Mouse (Mus musculus): Measurements from ENCODE around the gene Nav1. TPM values are rescaled to one million over a fixed set of nuclear protein-coding genes. Genes with fewer than 3 reads are reported as not detected.

Nav1 gene
- polyA plus RNA-seq, 1 experiment from 2014 or later, result 1.1 TPM

DNA sequence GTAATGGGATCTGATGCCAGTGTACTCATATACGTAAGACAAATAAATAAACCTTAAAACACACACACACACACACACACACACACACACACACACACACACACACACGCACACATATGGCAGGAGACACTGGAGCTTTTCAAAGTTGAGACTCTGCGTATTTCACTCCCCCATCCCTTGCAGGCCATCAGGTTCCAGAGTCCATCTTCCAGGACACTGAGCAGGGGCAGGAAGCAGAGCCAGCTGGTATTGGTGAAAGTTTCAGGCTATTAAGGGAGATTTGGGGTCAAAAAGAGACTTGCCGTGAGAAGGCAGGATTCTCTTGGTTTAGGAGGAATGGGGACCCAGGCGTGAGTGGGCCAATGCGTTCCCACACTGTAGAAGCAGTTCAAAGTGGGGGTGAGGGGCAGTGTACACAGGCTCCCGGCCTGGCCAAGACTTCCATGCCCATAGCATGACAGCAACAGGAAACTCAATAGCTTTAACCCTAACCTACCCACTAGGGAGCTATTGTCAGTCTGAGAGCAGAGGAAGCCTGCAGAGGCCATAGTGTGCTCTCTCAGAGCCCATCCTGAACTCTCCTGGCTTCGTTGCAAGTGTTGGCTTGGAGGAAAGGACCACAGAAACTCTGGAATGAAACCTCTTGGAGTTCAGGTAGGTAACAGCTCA, 44.0 kb downstream of the Nav1 start:
- DNase-seq (no peak), ATAC-seq (ENCODE audit: low read depth) (no peak)
- no peaks in the 10 kb centered on the region for H3K27me3 ChIP-seq
- H3K36me3 ChIP-seq, result no peaks in the 10 kb centered on the region
- no peaks in the 10 kb centered on the region for H3K4me1 ChIP-seq (replicated peaks)
- no peak overlapping the region for H3K4me2 ChIP-seq
- 61% methylated on average over 8 of the region's 8 CpGs for WGBS (ENCODE audit: insufficient replicate concordance)
- no peak overlapping the region for H3K27ac ChIP-seq
- H3K9me3 ChIP-seq (replicated peaks), result no peaks in the 10 kb centered on the region
- H3K9ac ChIP-seq, result no peak overlapping the region
- H3K4me3 ChIP-seq (replicated peaks), result no peak overlapping the region

DNA sequence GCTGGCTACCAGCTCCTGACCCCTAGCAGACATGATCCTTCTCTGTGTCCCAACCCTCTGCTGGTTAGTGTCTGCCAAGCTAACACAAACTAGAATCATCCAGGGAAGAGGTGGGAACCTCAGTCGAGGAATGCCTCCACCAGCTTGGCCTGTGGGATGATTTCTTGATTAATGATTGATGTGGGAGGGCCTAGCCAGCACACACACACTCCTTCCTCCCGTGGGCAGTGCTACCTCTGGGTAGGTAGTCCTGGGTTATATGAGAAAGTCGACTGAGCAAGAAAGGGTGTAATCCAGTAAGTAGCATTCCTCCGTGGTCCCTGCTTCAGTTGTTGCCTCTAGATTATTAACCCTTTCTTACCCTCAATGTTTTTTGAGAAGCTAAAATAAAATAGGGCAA, 45.0 kb downstream of the Nav1 start:
- H3K36me3 ChIP-seq, result no peaks in the 10 kb centered on the region
- ATAC-seq (ENCODE audit: low read depth) (no peak), DNase-seq (no peak)
- WGBS (ENCODE audit: insufficient replicate concordance), result 25% methylated on average over 4 of the region's 4 CpGs
- no peak overlapping the region for H3K4me2 ChIP-seq
- no peak overlapping the region for H3K27ac ChIP-seq
- H3K9ac ChIP-seq, result no peak overlapping the region
- no peaks in the 10 kb centered on the region for H3K4me1 ChIP-seq (replicated peaks)
- no peaks in the 10 kb centered on the region for H3K9me3 ChIP-seq (replicated peaks)
- H3K4me3 ChIP-seq (replicated peaks), result no peak overlapping the region
- no peaks in the 10 kb centered on the region for H3K27me3 ChIP-seq

DNA sequence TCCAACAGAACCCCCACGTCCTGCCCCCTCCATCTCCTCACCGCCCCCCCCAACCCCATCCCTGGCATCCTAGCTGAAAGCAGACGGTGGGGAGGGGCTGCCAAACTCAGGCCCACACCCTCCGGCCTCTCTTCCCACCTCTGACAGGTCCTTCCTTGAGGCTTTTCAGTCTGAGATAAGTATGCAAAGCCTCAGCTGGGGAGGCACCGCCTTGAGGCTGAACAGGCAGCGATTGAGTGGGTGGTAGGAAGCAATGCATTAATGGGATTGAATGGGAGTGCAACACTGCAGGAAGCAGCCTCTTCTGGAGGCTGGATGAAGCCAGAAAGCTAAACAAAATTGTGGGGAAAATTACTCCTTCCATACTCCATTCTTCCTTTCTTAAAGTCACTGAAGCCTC, 45.8 kb downstream of the Nav1 start:
- no peaks in the 10 kb centered on the region for H3K4me1 ChIP-seq (replicated peaks)
- H3K27ac ChIP-seq, result no peak overlapping the region
- no peaks in the 10 kb centered on the region for H3K36me3 ChIP-seq
- no peak overlapping the region for H3K4me3 ChIP-seq (replicated peaks)
- ATAC-seq (ENCODE audit: low read depth) (no peak), DNase-seq (no peak)
- H3K9ac ChIP-seq, result no peak overlapping the region
- WGBS (ENCODE audit: insufficient replicate concordance), result 46% methylated on average over 6 of the region's 6 CpGs
- no peaks in the 10 kb centered on the region for H3K27me3 ChIP-seq
- H3K9me3 ChIP-seq (replicated peaks), result no peaks in the 10 kb centered on the region
- H3K4me2 ChIP-seq, result no peak overlapping the region

DNA sequence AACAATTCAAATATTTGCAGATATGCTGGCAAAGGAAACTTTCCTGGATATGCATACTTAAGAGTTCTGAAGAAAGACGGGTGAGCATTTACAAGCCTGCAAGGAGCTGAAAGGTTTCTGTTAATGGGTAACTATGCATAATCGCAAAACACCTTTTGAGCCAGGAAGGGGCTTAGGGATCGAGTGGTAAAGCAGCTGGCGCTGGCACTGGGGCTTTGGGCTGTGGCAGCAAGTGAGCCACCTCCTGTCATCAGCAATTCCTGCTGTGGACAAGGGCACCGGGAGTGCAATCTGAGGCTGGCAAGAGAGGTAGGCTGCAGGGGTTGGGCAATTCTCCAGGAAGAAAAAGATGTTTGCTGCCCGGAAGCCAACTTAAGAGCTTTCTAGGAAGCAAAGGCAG, 49.1 kb downstream of the Nav1 start:
- H3K9me3 ChIP-seq (replicated peaks), result no peaks in the 10 kb centered on the region
- H3K4me2 ChIP-seq, result no peak overlapping the region
- DNase-seq, result no peak
- H3K9ac ChIP-seq, result no peak overlapping the region
- H3K4me3 ChIP-seq (replicated peaks), result no peak overlapping the region
- no peaks in the 10 kb centered on the region for H3K4me1 ChIP-seq (replicated peaks)
- no peak overlapping the region for H3K27ac ChIP-seq
- 56% methylated on average over 6 of the region's 6 CpGs for WGBS (ENCODE audit: insufficient replicate concordance)
- H3K27me3 ChIP-seq, result no peaks in the 10 kb centered on the region
- ATAC-seq (ENCODE audit: low read depth), result no peak
- no peaks in the 10 kb centered on the region for H3K36me3 ChIP-seq

DNA sequence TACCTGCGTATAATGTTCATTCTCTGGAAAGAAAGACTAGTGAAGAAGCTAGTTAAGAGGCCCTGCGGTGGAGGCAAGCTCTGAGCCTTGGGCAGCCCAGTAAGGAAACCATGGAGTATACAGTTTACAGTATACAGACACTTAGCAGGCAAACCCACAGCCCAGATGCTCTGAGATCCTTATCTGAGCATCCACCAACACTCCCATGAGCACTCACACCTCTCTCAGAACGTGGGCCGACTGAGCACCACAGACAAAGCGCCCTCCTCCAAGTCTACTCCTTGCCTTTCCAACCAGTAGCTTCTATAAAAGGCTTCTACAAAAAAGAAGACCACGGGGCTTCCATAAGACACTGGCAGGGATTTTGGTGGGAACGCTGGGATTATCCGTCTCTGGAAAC, 51.2 kb downstream of the Nav1 start:
- H3K27me3 ChIP-seq, result no peaks in the 10 kb centered on the region
- ATAC-seq (ENCODE audit: low read depth) (no peak), DNase-seq (no peak)
- H3K9ac ChIP-seq, result no peak overlapping the region
- no peaks in the 10 kb centered on the region for H3K36me3 ChIP-seq
- no peaks in the 10 kb centered on the region for H3K9me3 ChIP-seq (replicated peaks)
- no peaks in the 10 kb centered on the region for H3K4me1 ChIP-seq (replicated peaks)
- WGBS (ENCODE audit: insufficient replicate concordance), result 75% methylated on average over 8 of the region's 8 CpGs
- no peak overlapping the region for H3K27ac ChIP-seq
- H3K4me2 ChIP-seq, result no peak overlapping the region
- H3K4me3 ChIP-seq (replicated peaks), result no peak overlapping the region

DNA sequence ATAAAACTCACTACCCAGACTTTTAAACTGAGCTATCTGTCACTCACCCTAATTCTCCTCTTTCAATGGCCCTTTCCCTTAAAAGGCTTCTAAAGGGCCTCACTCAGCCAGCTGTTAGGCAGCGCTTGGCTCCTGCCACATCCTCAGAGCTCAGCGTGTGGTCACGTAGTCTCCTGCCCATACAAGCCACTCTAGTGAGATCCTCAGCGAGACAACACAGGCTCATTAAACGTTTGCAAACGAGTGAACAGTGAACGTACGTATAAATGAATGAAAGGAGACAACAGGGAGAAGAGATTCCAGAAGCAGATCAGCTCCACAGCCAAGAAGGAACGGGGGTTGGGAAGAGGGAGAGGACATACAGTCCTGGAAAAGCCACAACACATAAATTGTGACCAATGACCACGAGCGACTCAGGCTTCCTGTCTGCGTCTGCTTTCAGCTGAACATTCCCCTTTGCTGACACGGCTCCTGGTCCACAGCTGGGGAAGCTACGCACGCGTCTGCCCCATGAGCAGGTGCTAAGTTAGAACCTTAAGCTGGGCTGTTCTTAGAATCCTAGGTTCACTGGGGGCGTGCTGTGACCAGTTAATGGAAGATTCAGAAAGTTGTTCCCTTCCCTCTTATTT, 52.3 kb downstream of the Nav1 start:
- Histone ChIP-seq H3K27ac (no peak overlapping the region), H3K9me3 (replicated peaks) (no peaks in the 10 kb centered on the region), H3K4me1 (replicated peaks) (no peaks in the 10 kb centered on the region), H3K36me3 (no peaks in the 10 kb centered on the region), H3K9ac (no peak overlapping the region), H3K4me3 (replicated peaks) (no peak overlapping the region), H3K27me3 (no peaks in the 10 kb centered on the region), H3K4me2 (no peak overlapping the region)
- no peak for DNase-seq
- no peak for ATAC-seq (ENCODE audit: low read depth)
- 26% methylated on average over 17 of the region's 17 CpGs for WGBS (ENCODE audit: insufficient replicate concordance)

DNA sequence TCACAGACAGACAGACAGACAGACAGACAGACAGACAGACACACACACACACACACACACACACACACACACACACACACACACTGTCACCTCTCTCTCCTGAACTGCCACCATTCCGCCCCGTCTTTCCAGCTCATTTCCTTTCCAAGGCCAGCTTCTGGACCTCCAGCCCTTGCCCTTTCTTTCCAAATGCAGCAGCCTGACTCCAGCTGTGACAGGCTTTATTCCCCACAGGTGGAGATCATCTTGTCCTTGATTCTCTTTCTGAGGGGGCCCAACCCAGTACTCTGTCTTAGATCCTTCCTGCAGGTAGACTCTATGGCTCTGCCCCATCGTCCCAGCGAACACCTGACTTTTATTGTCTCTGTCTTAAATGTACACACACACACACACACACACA, 53.5 kb downstream of the Nav1 start:
- Histone ChIP-seq H3K36me3 (no peaks in the 10 kb centered on the region), H3K27ac (no peak overlapping the region), H3K9ac (no peak overlapping the region), H3K4me3 (replicated peaks) (no peak overlapping the region), H3K4me2 (no peak overlapping the region), H3K4me1 (replicated peaks) (no peaks in the 10 kb centered on the region), H3K9me3 (replicated peaks) (no peaks in the 10 kb centered on the region), H3K27me3 (no peaks in the 10 kb centered on the region)
- 70% methylated on average over 4 of the region's 4 CpGs for WGBS (ENCODE audit: insufficient replicate concordance)
- ATAC-seq (ENCODE audit: low read depth) (no peak), DNase-seq (no peak)

DNA sequence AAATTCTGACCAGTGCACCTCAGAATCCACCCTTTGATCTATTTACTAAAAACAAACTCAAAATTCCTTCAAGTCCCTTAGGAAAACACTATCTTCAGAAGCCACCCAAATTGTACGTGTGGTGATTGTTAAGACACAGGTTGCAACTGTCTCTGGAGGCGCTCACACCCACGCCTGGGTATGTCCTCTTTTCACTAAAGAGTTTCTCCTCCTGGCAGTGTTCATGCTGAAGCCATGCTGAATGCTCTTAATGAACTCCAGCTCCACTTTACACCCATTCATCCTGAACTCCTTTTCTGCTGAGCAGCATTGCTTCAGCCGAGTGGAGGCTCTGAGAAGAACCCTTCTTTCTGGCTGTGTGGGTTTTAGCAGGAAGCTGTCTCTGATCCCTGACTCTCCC, 53.9 kb downstream of the Nav1 start:
- ATAC-seq (ENCODE audit: low read depth) (no peak), DNase-seq (no peak)
- Histone ChIP-seq H3K4me3 (replicated peaks) (no peak overlapping the region), H3K9ac (no peak overlapping the region), H3K27me3 (no peaks in the 10 kb centered on the region), H3K4me1 (replicated peaks) (no peaks in the 10 kb centered on the region), H3K4me2 (no peak overlapping the region), H3K27ac (no peak overlapping the region), H3K36me3 (no peaks in the 10 kb centered on the region), H3K9me3 (replicated peaks) (no peaks in the 10 kb centered on the region)
- WGBS (ENCODE audit: insufficient replicate concordance), result 59% methylated on average over 4 of the region's 4 CpGs

DNA sequence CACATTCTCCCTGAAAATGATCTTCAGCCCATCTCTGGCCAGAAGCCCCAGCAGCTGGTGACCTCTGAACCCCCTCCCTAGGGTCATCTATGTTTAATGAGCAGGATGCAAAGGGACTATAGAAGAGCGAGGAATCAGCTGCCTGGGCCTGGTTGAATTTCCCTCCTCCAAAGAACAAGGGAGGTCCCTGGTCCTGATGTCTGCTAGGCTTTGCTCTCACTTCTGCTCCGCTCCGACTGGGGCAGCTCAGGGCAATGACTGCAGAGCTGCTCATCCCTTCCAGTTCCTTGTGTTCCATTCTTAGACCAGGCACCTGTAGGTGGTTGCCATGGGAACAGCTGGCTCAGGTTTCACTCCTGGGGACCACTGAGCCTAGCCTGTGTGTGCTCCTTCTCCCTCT, 56.2 kb downstream of the Nav1 start:
- Histone ChIP-seq H3K27ac (no peak overlapping the region), H3K36me3 (no peaks in the 10 kb centered on the region), H3K9ac (no peak overlapping the region), H3K4me3 (replicated peaks) (no peak overlapping the region), H3K9me3 (replicated peaks) (no peaks in the 10 kb centered on the region), H3K4me1 (replicated peaks) (no peaks in the 10 kb centered on the region), H3K4me2 (no peak overlapping the region), H3K27me3 (no peaks in the 10 kb centered on the region)
- DNase-seq, result no peak
- no peak for ATAC-seq (ENCODE audit: low read depth)
- WGBS (ENCODE audit: insufficient replicate concordance), result 72% methylated on average over 3 of the region's 3 CpGs

DNA sequence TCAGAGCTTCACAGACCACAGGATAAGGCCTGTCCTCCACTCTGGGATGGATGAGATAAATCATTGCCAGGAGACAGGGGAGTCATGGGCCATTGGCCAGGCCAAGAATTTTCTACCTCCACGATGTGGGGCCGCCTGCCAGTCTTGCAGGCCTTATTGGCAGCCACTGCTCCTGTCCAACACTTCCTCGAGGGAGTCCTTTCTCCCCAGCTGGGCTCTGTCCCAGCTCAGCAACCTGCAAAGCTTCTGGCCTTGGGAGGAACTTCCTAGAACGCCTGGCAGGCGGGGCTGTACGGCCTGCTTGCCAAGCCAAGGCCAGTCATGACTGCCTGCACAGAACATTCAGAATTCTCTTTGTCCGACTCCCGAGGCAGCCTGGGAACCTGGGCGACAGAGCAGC, 58.3 kb downstream of the Nav1 start:
- Histone ChIP-seq H3K27ac (no peak overlapping the region), H3K9ac (no peak overlapping the region), H3K4me2 (no peak overlapping the region), H3K27me3 (no peaks in the 10 kb centered on the region), H3K36me3 (no peaks in the 10 kb centered on the region), H3K9me3 (replicated peaks) (no peaks in the 10 kb centered on the region), H3K4me1 (replicated peaks) (no peaks in the 10 kb centered on the region), H3K4me3 (replicated peaks) (no peak overlapping the region)
- DNase-seq, result no peak
- ATAC-seq (ENCODE audit: low read depth), result no peak
- WGBS (ENCODE audit: insufficient replicate concordance), result 58% methylated on average over 9 of the region's 9 CpGs

DNA sequence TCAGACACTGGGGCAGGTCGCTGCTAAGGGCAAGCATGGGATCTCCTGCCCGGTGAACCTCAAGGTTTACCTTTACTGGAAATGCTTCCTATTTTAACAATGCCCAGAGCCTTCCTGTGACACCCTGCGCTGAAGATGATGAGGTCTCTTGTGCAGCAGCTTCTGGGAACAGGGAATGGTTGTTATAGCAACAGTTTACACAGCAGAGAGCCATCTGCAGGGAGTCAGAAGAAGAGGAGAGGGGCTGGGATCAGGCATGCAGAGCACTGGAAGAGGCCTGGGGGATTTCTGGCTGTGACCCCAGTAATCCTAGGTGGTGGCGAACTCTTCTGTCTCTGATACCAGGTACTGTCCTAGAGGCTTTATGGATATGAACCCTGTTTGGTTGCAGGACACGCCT, 61.0 kb downstream of the Nav1 start:
- Histone ChIP-seq H3K4me2 (no peak overlapping the region), H3K36me3 (no peaks in the 10 kb centered on the region), H3K9ac (no peak overlapping the region), H3K4me3 (replicated peaks) (no peak overlapping the region), H3K27me3 (no peaks in the 10 kb centered on the region), H3K27ac (no peak overlapping the region), H3K9me3 (replicated peaks) (no peaks in the 10 kb centered on the region), H3K4me1 (replicated peaks) (no peaks in the 10 kb centered on the region)
- no peak for DNase-seq
- ATAC-seq (ENCODE audit: low read depth), result no peak
- WGBS (ENCODE audit: insufficient replicate concordance), result 58% methylated on average over 5 of the region's 5 CpGs

DNA sequence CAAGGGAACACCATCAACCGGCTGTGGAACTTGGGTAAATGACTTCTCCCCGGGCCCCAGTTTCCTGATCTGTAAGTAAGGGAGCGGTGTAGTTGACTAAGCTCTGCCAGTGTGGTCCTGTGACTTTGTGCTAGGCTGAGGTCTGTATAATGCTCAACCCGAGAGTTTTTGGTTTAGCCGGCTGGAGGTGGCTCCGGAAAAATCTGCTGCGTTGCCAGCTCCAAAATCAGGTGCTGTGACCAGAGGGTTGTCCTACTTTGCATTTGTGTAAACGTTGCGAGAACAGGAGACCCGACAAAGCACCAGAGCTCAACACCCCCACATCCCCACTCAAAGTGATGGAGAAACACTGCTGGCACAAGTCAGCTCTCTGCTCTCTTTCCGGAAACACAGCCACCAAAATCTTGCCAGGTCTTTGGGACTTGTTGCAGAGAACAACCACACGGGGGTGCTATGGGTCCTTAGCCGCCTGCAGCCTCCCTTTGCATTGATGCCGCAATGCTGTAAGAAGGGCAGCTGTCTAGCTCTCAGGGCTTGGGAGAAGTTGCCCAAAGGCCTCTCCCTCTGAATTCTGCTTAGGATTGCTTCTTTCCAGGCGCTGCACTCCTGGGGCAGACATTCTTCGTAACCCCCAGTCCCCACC, 62.5 kb downstream of the Nav1 start:
- Histone ChIP-seq H3K9ac (no peak overlapping the region), H3K27ac (no peak overlapping the region), H3K4me3 (replicated peaks) (no peak overlapping the region), H3K9me3 (replicated peaks) (no peaks in the 10 kb centered on the region), H3K4me2 (no peak overlapping the region), H3K27me3 (no peaks in the 10 kb centered on the region), H3K4me1 (replicated peaks) (no peaks in the 10 kb centered on the region), H3K36me3 (no peaks in the 10 kb centered on the region)
- WGBS (ENCODE audit: insufficient replicate concordance), result 40% methylated on average over 16 of the region's 16 CpGs
- ATAC-seq (ENCODE audit: low read depth), result no peak
- DNase-seq, result peak; percentile 20

Measured in liver, embryonic 13.5 days (tissue).